ENCODE assay signal across 7 mouse cellular contexts in genomic region chr10:93888590-93888934, GRCm38 (mm10). TPM values are rescaled to one million over a fixed set of nuclear protein-coding genes. Genes with fewer than 3 reads are reported as not detected.
DNase-seq lines count a peak whose midpoint lies in the region; ATAC-seq and TF ChIP-seq lines count a peak whose summit lies in the region.

No protein-coding gene starts in this region.

- H3K27me3 ChIP-seq in lung, postnatal 0 days (replicated peaks; ENCODE audit: insufficient read depth, low read length) = no peaks in the 10 kb centered on the region
- no peaks in the 10 kb centered on the region for H3K27me3 ChIP-seq in forebrain, embryonic 10.5 days (ENCODE audit: poor library complexity, severe bottlenecking)
- no peaks in the 10 kb centered on the region for H3K27me3 ChIP-seq in limb, embryonic 15.5 days
- no peaks in the 10 kb centered on the region for H3K27me3 ChIP-seq in stomach, embryonic 15.5 days (replicated peaks)

- H3K27ac ChIP-seq in lung, postnatal 0 days (ENCODE audit: low read length) = no peak overlapping the region; the same call in 1 of the 2 replicates
- peak overlapping the region; percentile 92 for H3K27ac ChIP-seq in forebrain, embryonic 10.5 days
- H3K27ac ChIP-seq in limb, embryonic 15.5 days = no peak overlapping the region
- peak overlapping the region; percentile 79; the same call in 1 of the 2 replicates for H3K27ac ChIP-seq in stomach, embryonic 15.5 days

- H3K9me3 ChIP-seq in lung, postnatal 0 days (ENCODE audit: low read length) = no peaks in the 10 kb centered on the region
- no peaks in the 10 kb centered on the region; the same call in 1 of the 2 replicates for H3K9me3 ChIP-seq in forebrain, embryonic 10.5 days
- H3K9me3 ChIP-seq in limb, embryonic 15.5 days = no peaks in the 10 kb centered on the region
- no peaks in the 10 kb centered on the region for H3K9me3 ChIP-seq in stomach, embryonic 15.5 days

- peaks cover 3% of the 10 kb centered on the region; the same call in 1 of the 2 replicates for H3K4me1 ChIP-seq in lung, postnatal 0 days (ENCODE audit: insufficient read depth, low read depth, low read length)
- peaks cover 23% of the 10 kb centered on the region for H3K4me1 ChIP-seq in forebrain, embryonic 10.5 days
- H3K4me1 ChIP-seq in limb, embryonic 15.5 days = peaks cover 9% of the 10 kb centered on the region
- H3K4me1 ChIP-seq in stomach, embryonic 15.5 days = peaks cover 5% of the 10 kb centered on the region

- no peak for DNase-seq in lung, postnatal 0 days (ENCODE audit: low spot score)
- DNase-seq in lung, adult 18-20 months = no peak
- DNase-seq in forebrain, embryonic 10.5 days (ENCODE audit: extremely low spot score, low spot score) = no peak
- no peak for DNase-seq in left cerebral cortex, adult 11 months (ENCODE audit: low spot score)
- no peak for DNase-seq in cerebellum, postnatal 10 days

- H3K4me2 ChIP-seq in lung, postnatal 0 days (replicated peaks; ENCODE audit: low read depth, low read length) = peak overlapping the region; percentile 83
- H3K4me2 ChIP-seq in limb, embryonic 15.5 days = peak overlapping the region; percentile 76
- H3K4me2 ChIP-seq in stomach, embryonic 15.5 days = peak overlapping the region; percentile 77

- WGBS in lung, postnatal 0 days = 13% methylated on average over 10 of the region's 10 CpGs
- WGBS in forebrain, embryonic 10.5 days = 26% methylated on average over 10 of the region's 10 CpGs
- WGBS in limb, embryonic 15.5 days = 16% methylated on average over 10 of the region's 10 CpGs
- 15% methylated on average over 10 of the region's 10 CpGs for WGBS in stomach, embryonic 15.5 days

- ATAC-seq in lung, postnatal 0 days = no peak
- ATAC-seq in limb, embryonic 15.5 days (ENCODE audit: insufficient number of reproducible peaks, low FRiP score, low TSS enrichment, low read depth) = no peak
- no peak for ATAC-seq in stomach, embryonic 15.5 days (ENCODE audit: insufficient read depth, low FRiP score, low read depth)

- TF ChIP-seq CTCF in lung, postnatal 0 days (IDR thresholded peaks at IDR 0.05) = no peak

- H3K36me3 ChIP-seq in lung, postnatal 0 days (ENCODE audit: insufficient read depth, low read length) = 0 out of 2 replicates have a peak, but pooled peaks cover 5% of the 10 kb centered on the region
- peaks cover 38% of the 10 kb centered on the region for H3K36me3 ChIP-seq in forebrain, embryonic 10.5 days (replicated peaks)
- peaks cover 30% of the 10 kb centered on the region for H3K36me3 ChIP-seq in limb, embryonic 15.5 days
- peaks cover 12% of the 10 kb centered on the region for H3K36me3 ChIP-seq in stomach, embryonic 15.5 days

- peak overlapping the region; percentile 89 for H3K9ac ChIP-seq in lung, postnatal 0 days (replicated peaks; ENCODE audit: low read depth)
- peak overlapping the region; percentile 79 for H3K9ac ChIP-seq in limb, embryonic 15.5 days
- H3K9ac ChIP-seq in stomach, embryonic 15.5 days = peak overlapping the region; percentile 77

- no peak for TF ChIP-seq EP300 in lung, postnatal 0 days (IDR thresholded peaks at IDR 0.05)

- H3K4me3 ChIP-seq in lung, postnatal 0 days (ENCODE audit: low read depth, low read length) = peak overlapping the region; percentile 85
- peak overlapping the region; percentile 81 for H3K4me3 ChIP-seq in forebrain, embryonic 10.5 days
- H3K4me3 ChIP-seq in limb, embryonic 15.5 days = peak overlapping the region; percentile 82
- peak overlapping the region; percentile 83 for H3K4me3 ChIP-seq in stomach, embryonic 15.5 days (replicated peaks)

RNA-seq across cellular contexts. Expression of gene Metap2, which starts 8.3 kb away (rescaled TPM):
- 135 and 137 TPM in 2 replicates for polyA plus RNA-seq in lung, postnatal 0 days (2015; fragmentation: Nextera tagmentation; extraction: Ambion mirVana)
- 235 and 247 TPM in 2 replicates for polyA plus RNA-seq in forebrain, embryonic 10.5 days (2016; fragmentation: Nextera tagmentation; extraction: Ambion mirVana)
- polyA plus RNA-seq in limb, embryonic 15.5 days (2015; fragmentation: Nextera tagmentation; extraction: Ambion mirVana) = 180 and 183 TPM in 2 replicates
- 179 and 189 TPM in 2 replicates for polyA plus RNA-seq in stomach, embryonic 15.5 days (2015; fragmentation: Nextera tagmentation; extraction: Ambion mirVana)

RNA-seq across cellular contexts. Expression of gene Usp44, which starts 57.2 kb away (rescaled TPM):
- 0.12 TPM in 1 of 2 replicates, not detected in the other for polyA plus RNA-seq in lung, postnatal 0 days (2015; fragmentation: Nextera tagmentation; extraction: Ambion mirVana)
- 16.3 and 17.4 TPM in 2 replicates for polyA plus RNA-seq in forebrain, embryonic 10.5 days (2016; fragmentation: Nextera tagmentation; extraction: Ambion mirVana)
- polyA plus RNA-seq in limb, embryonic 15.5 days (2015; fragmentation: Nextera tagmentation; extraction: Ambion mirVana) = 0.52 and 0.95 TPM in 2 replicates
- 0.31 and 0.59 TPM in 2 replicates for polyA plus RNA-seq in stomach, embryonic 15.5 days (2015; fragmentation: Nextera tagmentation; extraction: Ambion mirVana)

Comparison
In these comparisons a context has a peak if more than half of its experiments do, and no peak if none do; other contexts are left out.
1. H3K27ac ChIP-seq: peak in forebrain, embryonic 10.5 days (single experiment) and stomach, embryonic 15.5 days (single experiment); none in lung, postnatal 0 days (single experiment) and limb, embryonic 15.5 days (single experiment).
2. Peak in every context shown above with its lines, with median percentiles within 50 percentile points of each other: H3K4me2 ChIP-seq, H3K4me3 ChIP-seq and H3K9ac ChIP-seq.